Mouse (Mus musculus): ENCODE measurements around the gene Pip5k1c. TPM values are rescaled to one million over a fixed set of nuclear protein-coding genes. Genes with fewer than 3 reads are reported as not detected.

Pip5k1c gene
- polyA plus RNA-seq, 1 experiment = 212 TPM

DNA sequence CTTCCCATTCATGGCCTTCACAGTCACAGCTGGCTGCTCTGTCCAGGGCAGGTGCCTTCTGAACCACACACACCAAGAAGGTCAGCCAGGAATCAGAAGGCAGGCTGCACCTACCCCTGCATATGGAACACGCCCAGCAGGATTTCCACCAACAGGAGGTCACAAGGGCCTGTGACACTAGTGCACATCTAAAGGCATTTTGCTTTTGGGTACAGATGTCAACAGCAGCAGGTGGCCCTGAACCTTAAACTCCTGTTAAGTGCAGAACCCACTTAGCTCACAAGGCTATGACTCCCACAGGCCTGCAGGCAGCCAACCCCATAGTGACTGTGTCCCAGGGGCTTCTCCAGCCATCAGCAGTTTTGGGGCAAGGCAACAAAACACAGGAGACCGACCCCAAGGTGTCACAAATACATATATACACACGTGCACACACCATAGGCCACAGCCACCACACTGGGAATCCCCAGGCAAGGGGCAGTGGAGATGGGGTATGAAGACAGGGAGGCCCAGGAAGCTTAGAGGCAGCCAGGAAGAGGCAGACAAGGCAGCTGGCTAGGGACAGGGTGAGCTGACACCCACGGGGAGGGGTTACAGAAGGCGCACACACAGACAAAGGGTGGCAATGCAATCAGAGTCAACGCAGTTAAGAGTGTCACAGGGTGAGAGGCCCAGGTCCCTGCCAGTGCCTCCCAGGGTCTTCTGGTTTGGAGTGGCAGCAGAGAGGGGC is 73.9 kb downstream of the Pip5k1c start:
- no peak for TF ChIP-seq CTCF (IDR thresholded peaks at IDR 0.05; ENCODE audit: borderline replicate concordance, control insufficient read depth, extremely low read depth, insufficient read depth, low read length, poor library complexity)
- TF ChIP-seq POLR2A (IDR thresholded peaks at IDR 0.05; ENCODE audit: control insufficient read depth, extremely low read depth, insufficient read depth, low read length, poor library complexity) = no peak
- Histone ChIP-seq H3K27me3 (ENCODE audit: control insufficient read depth, insufficient read depth, low read length) (no peaks in the 10 kb centered on the region), H3K27ac (ENCODE audit: control insufficient read depth, insufficient read depth, low read length) (no peak overlapping the region), H3K4me1 (replicated peaks; ENCODE audit: control insufficient read depth, insufficient read depth, low read length) (no peaks in the 10 kb centered on the region), H3K4me3 (ENCODE audit: control insufficient read depth, insufficient read depth, low read length) (no peak overlapping the region), H3K36me3 (ENCODE audit: control insufficient read depth, insufficient read depth, low read length) (peaks cover 39% of the 10 kb centered on the region)
- DNase-seq = no peak
- WGBS = 77% methylated on average over 6 of the region's 6 CpGs

DNA sequence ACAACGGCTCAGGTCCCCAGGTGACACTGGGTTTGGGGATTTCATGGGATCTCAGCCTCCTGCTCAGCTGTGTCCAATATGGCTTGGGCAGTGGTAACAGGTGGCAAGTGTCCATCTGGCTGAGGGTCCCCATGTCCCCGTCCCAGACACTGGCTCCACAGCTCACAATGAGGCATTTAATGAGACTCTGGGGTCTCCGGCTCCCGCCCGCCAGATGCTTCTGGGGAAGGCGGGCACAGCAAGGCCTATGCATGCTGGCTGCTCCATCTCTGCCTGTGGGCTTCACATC is 74.4 kb downstream of the Pip5k1c start:
- peaks cover 39% of the 10 kb centered on the region for H3K36me3 ChIP-seq (ENCODE audit: control insufficient read depth, insufficient read depth, low read length)
- no peak overlapping the region for H3K4me3 ChIP-seq (ENCODE audit: control insufficient read depth, insufficient read depth, low read length)
- no peak for TF ChIP-seq POLR2A (IDR thresholded peaks at IDR 0.05; ENCODE audit: control insufficient read depth, extremely low read depth, insufficient read depth, low read length, poor library complexity)
- TF ChIP-seq CTCF (IDR thresholded peaks at IDR 0.05; ENCODE audit: borderline replicate concordance, control insufficient read depth, extremely low read depth, insufficient read depth, low read length, poor library complexity) = no peak
- no peaks in the 10 kb centered on the region for H3K27me3 ChIP-seq (ENCODE audit: control insufficient read depth, insufficient read depth, low read length)
- no peak for DNase-seq
- WGBS = 95% methylated on average over 6 of the region's 6 CpGs
- H3K27ac ChIP-seq (ENCODE audit: control insufficient read depth, insufficient read depth, low read length) = no peak overlapping the region
- no peaks in the 10 kb centered on the region for H3K4me1 ChIP-seq (replicated peaks; ENCODE audit: control insufficient read depth, insufficient read depth, low read length)

Other genes with a start within 250 kb of the Pip5k1c start
- gene Sgta, start 232.8 kb upstream of the Pip5k1c start, polyA plus RNA-seq (2012; rRNA removed) = 265 and 279 TPM in 2 replicates
- 30.7 and 35.7 TPM in 2 replicates for gene Thop1, start 222.9 kb upstream of the Pip5k1c start, polyA plus RNA-seq (2012; rRNA removed)
- 0.39 and 1.0 TPM in 2 replicates for gene Creb3l3, start 194.1 kb upstream of the Pip5k1c start, polyA plus RNA-seq (2012; rRNA removed)
- gene Map2k2, start 187.0 kb upstream of the Pip5k1c start, polyA plus RNA-seq (2012; rRNA removed) = 214 and 285 TPM in 2 replicates
- gene Zbtb7a, start 157.7 kb upstream of the Pip5k1c start, polyA plus RNA-seq (2012; rRNA removed) = 66.0 and 87.5 TPM in 2 replicates
- 67.6 and 72.9 TPM in 2 replicates for gene Pias4, start 125.0 kb upstream of the Pip5k1c start, polyA plus RNA-seq (2012; rRNA removed)
- 2,100 and 2,369 TPM in 2 replicates for gene Eef2, start 116.3 kb upstream of the Pip5k1c start, polyA plus RNA-seq (2012; rRNA removed)
- gene Dapk3, start 110.0 kb upstream of the Pip5k1c start, polyA plus RNA-seq (2012; rRNA removed) = 95.9 and 103 TPM in 2 replicates
- not detected in 2 replicates for gene 4930442H23Rik, start 109.1 kb upstream of the Pip5k1c start, polyA plus RNA-seq (2012; rRNA removed)
- 0.12 TPM in 1 of 2 replicates, not detected in the other for gene Nmrk2, start 90.9 kb upstream of the Pip5k1c start, polyA plus RNA-seq (2012; rRNA removed)
- 2.4 and 2.5 TPM in 2 replicates for gene Atcay, start 62.1 kb upstream of the Pip5k1c start, polyA plus RNA-seq (2012; rRNA removed)
- gene Zfr2, start 59.8 kb upstream of the Pip5k1c start, polyA plus RNA-seq (2012; rRNA removed) = 9.1 and 9.6 TPM in 2 replicates
- 19.5 and 21.0 TPM in 2 replicates for gene Matk, start 40.0 kb upstream of the Pip5k1c start, polyA plus RNA-seq (2012; rRNA removed)
- 102 and 118 TPM in 2 replicates for gene Mrpl54, start 26.0 kb upstream of the Pip5k1c start, polyA plus RNA-seq (2012; rRNA removed)
- 125 and 136 TPM in 2 replicates for gene Apba3, start 26.0 kb upstream of the Pip5k1c start, polyA plus RNA-seq (2012; rRNA removed)
- 27.5 and 34.5 TPM in 2 replicates for gene Tjp3, start 1.4 kb upstream of the Pip5k1c start, polyA plus RNA-seq (2012; rRNA removed)
- 89.3 and 89.6 TPM in 2 replicates for gene Cactin, start 28.1 kb downstream of the Pip5k1c start, polyA plus RNA-seq (2012; rRNA removed)
- gene Tbxa2r, start 35.8 kb downstream of the Pip5k1c start, polyA plus RNA-seq (2012; rRNA removed) = 310 and 312 TPM in 2 replicates
- 0.70 and 0.82 TPM in 2 replicates for gene Gipc3, start 50.3 kb downstream of the Pip5k1c start, polyA plus RNA-seq (2012; rRNA removed)
- gene Hmg20b, start 57.5 kb downstream of the Pip5k1c start, polyA plus RNA-seq (2012; rRNA removed) = 199 and 209 TPM in 2 replicates
- 65.3 and 85.5 TPM in 2 replicates for gene Mfsd12, start 64.5 kb downstream of the Pip5k1c start, polyA plus RNA-seq (2012; rRNA removed)
- 12.7 TPM in 2 replicates for gene 4930404N11Rik, start 72.9 kb downstream of the Pip5k1c start, polyA plus RNA-seq (2012; rRNA removed)
- 181 and 201 TPM in 2 replicates for gene Fzr1, start 85.6 kb downstream of the Pip5k1c start, polyA plus RNA-seq (2012; rRNA removed)
- 119 and 123 TPM in 2 replicates for gene Dohh, start 91.5 kb downstream of the Pip5k1c start, polyA plus RNA-seq (2012; rRNA removed)
- 4.1 and 5.3 TPM in 2 replicates for gene Gm48551, start 91.5 kb downstream of the Pip5k1c start, polyA plus RNA-seq (2012; rRNA removed)
- gene Gm48552, start 96.0 kb downstream of the Pip5k1c start, polyA plus RNA-seq (2012; rRNA removed) = 7.5 and 8.4 TPM in 2 replicates
- 49.7 and 51.1 TPM in 2 replicates for gene Smim24, start 100.1 kb downstream of the Pip5k1c start, polyA plus RNA-seq (2012; rRNA removed)
- gene Nfic, start 162.7 kb downstream of the Pip5k1c start, polyA plus RNA-seq (2012; rRNA removed) = 26.3 and 26.7 TPM in 2 replicates
- 4.3 and 5.1 TPM in 2 replicates for gene Celf5, start 189.7 kb downstream of the Pip5k1c start, polyA plus RNA-seq (2012; rRNA removed)
- 332 and 337 TPM in 2 replicates for gene Ncln, start 203.4 kb downstream of the Pip5k1c start, polyA plus RNA-seq (2012; rRNA removed)
- gene S1pr4, start 207.2 kb downstream of the Pip5k1c start, polyA plus RNA-seq (2012; rRNA removed) = 84.3 and 87.2 TPM in 2 replicates
- gene Gna15, start 231.3 kb downstream of the Pip5k1c start, polyA plus RNA-seq (2012; rRNA removed) = 9.5 and 10.6 TPM in 2 replicates